Mouse (Mus musculus) layer of hippocampus, adult 2 months (tissue): ENCODE data around the gene Slc22a5. TPM values are rescaled to one million over a fixed set of nuclear protein-coding genes. Genes with fewer than 3 reads are reported as not detected.
A peak's percentile ranks its signal among the peaks of the same experiment; 100 is the strongest.
"Not testable (repeated sequence)": the region's sequence is repeated elsewhere in the genome, so short reads cannot be mapped to it uniquely, and the experiment has no call there.

Experiments
- DNase-seq, 2 experiments: peaks; one replicate each; pipeline ENCODE4 v3.0.0; 2022; ENCODE audit warnings: low spot score in 2 of 2
- H3K27ac ChIP-seq: fragments of 200-600 bp; 2 replicates; pipeline ENCODE4 v1.8.1; 2022
- H3K4me3 ChIP-seq: fragments of 200-600 bp; 2 replicates; pipeline ENCODE4 v1.8.1; 2022; ENCODE audit warnings: mild to moderate bottlenecking
- CTCF ChIP-seq: fragments of 200-600 bp; conservative IDR thresholded peaks from 2 replicates; pipeline ENCODE4 v1.8.1; 2022; ENCODE audit warnings: antibody characterized with exemption, mild to moderate bottlenecking, moderate library complexity
- long read RNA-seq, 2 experiments: library from polyadenylated mRNA; stranded (forward); transcript quantifications; one replicate each; pipeline ENCODE4 v2.0.0; 2021; ENCODE audit warnings: borderline mapping rate in 2 of 2
- total RNA-seq, 2 experiments: library from RNA; stranded (reverse); gene quantifications; 2 replicates each; pipeline ENCODE4 v1.2.3; 2021

Slc22a5 gene
- total RNA-seq = 10 to 100 TPM; 10.7 to 12.4 TPM
- long read RNA-seq, experiment 1, partial matches to known transcripts = 0 of 2 reads
- long read RNA-seq, experiment 1, other reads (novel, unspliced or antisense) = 1 of 2 reads
- long read RNA-seq, experiment 2, partial matches to known transcripts = 1 of 7 reads
- long read RNA-seq, experiment 2, other reads (novel, unspliced or antisense) = 2 of 7 reads

DNA sequence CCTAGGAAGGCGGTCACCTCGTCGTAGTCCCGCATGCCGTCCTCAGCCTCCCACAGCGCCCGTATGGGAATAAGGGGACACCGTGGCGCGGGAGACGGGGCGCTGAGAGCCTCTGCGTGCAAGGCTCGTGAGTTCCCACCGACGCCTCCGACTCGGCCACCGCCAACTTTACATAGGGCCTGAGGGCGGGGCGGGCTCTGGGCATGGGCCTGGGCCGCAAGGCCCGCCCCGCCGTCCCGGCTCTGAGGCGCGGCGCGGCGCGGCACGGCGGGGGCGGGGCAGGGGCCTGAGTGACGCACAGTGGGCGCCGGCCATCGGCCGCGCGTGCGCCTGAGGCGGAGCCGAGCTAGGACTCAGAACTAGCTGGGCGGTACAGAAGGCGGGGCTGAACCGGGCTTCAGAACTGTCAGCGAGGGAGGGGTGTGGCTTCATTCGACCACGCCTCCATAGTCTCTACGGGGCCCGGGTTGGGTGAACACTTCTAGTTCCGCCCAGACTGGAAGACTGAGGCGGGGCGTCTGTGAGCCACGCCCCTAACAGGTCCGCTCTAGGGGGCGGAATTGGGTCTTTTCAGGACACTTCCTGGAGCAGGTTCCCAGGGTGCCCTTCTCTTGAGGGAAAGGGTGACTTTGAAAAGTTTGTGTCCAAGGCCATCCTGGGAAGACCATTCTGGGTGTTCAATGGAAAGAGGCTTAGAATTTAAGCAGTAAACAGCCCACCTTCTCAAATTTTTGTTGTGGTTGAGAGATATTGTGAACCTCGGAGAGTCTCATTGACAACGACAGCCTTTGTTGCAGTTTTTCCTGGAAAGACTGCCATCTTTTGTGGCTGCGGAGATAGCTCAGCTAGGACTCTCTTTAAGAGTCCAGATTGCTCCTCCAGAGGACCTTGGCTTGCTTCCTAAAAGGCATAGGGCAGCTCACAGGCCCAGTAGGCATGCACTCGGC, at the start of gene Slc22a5:
TSS of gene Slc22a5 (minus strand) at position 156 of the 947 bp plus-strand sequence.
- Histone ChIP-seq H3K4me3 (peak within 1 kb of the TSS; percentile 85), H3K27ac (peak within 1 kb of the TSS; percentile 90)
- TF ChIP-seq CTCF = peak; percentile 40
- peak; percentile 98 to 99 for DNase-seq

DNA sequence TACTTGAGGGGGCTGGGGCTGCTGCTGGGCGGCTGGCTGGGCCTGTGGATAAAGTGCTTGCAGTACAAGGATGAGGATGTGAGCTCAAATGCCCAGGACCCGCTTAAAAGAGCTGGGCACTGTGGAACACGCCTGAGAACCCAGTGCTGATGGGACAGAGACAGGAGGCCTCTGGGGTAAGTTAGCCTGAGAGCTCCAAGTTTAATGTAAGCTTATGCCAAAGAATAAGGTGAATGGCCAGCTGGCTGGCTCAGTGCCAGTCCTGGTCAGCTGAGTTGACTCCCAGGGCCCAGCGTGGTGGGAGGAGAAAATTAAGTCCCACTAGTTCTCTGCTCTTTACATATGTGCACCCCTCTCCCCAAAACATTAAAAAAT, 40.5 kb upstream of the Slc22a5 start:
- not testable (repeated sequence) for H3K27ac ChIP-seq, H3K4me3 ChIP-seq, DNase-seq

DNA sequence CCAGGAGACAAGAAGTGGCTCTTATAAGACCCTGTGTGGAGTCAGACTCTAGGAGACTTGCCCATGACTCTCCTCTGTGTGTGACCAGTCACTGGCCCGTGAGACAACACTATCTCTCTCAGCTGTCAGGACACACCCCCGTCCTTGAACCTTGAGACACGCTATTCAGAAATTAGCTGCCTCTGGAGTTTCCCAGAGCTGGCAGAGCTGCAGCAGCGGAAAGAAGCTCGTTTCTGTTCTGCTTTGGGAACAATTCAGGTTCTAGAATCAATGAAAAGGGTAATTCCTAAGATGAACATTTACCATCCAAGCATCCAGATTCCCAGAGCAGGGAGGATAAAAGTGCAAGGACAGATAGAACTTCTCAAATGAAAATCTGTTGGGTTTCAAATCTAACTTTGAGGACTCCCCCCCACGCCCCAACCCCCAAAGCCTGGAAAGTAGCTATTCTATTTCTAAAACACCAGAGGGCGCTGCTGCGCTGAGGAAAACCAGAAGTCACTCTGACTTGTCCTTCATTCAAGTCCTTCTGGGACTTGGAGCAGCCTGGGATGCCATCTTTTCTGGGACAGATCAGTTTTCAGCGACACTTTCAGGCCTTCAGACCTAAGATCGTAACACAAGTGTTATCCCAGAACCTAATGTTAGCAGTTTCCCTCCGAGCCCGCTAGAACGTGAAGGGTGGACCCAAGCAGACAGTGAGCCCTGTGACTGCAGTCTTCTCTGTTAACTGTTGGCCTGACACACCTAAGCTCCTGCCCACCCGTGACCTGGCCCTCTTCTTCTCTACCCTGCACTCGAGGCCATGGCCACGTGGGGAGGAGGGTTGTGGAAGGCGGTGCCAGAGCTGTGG, 39.9 kb upstream of the Slc22a5 start:
- Histone ChIP-seq H3K27ac (no peak overlapping the region), H3K4me3 (no peak overlapping the region)
- DNase-seq = peak; percentile 25 to 70
- TF ChIP-seq CTCF = peak; percentile 81

DNA sequence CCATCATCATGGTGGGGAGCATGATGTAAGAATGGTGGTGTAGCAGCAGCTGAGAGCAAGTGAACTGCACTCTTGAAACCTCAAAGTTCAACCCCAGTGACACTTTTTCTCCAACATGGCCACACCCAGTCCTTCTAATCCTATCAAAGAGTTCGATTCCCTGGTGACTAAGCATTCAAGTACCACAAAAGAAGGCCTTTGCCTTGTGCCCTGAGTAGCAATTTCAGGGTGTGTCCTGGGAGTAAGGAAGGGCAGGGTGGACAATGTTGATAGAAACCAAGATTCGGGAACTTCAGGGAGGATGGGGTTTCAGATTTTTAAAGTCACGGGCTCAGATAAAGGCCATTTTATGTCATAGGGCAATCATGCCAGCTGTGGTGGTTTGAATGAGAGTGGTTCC, 38.3 kb upstream of the Slc22a5 start:
- no peak overlapping the region for H3K27ac ChIP-seq
- H3K4me3 ChIP-seq = no peak overlapping the region
- DNase-seq = no peak
- no peak for TF ChIP-seq CTCF

DNA sequence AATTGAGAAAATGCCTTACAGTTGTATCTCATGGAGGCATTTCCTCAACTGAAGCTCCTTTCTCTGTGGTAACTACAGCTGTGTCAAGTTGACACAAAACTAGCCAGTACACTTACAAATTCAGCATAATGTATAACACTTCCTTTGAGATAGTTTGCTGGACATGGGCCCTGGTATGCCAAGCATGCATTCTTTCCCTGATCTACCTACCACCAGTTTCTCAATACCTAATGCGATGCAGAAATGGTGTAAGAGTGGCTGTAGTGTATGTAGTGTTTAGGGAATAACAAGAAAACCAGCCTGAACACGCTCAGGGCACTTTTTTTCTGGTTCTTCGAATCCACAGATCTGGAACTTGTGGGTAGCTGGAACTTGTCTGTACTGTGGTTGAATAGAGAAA, 37.1 kb upstream of the Slc22a5 start:
- Histone ChIP-seq H3K27ac (no peak overlapping the region), H3K4me3 (no peak overlapping the region)
- TF ChIP-seq CTCF = no peak
- DNase-seq = no peak

DNA sequence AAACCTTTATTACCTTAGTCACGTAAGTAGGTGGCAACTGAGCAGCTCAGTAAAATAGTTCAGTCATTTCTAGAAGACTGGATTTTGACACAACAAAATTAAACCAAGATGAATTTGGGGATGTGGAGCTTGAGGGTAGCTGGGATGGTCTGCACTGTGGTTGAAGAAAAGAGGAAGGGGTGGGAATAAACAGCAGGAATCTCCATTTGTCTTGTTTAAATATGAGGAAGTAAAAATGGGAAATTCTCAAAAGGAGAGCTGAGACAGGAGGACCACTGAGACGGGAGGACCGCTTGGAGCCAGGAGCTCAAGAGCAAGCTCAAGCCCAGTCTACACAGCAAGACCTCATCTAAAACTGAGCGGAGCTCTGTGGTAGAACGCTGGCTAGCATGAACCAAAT, 34.8 kb upstream of the Slc22a5 start:
- no peak for TF ChIP-seq CTCF
- no peak for DNase-seq
- Histone ChIP-seq H3K4me3 (no peak overlapping the region), H3K27ac (no peak overlapping the region)

DNA sequence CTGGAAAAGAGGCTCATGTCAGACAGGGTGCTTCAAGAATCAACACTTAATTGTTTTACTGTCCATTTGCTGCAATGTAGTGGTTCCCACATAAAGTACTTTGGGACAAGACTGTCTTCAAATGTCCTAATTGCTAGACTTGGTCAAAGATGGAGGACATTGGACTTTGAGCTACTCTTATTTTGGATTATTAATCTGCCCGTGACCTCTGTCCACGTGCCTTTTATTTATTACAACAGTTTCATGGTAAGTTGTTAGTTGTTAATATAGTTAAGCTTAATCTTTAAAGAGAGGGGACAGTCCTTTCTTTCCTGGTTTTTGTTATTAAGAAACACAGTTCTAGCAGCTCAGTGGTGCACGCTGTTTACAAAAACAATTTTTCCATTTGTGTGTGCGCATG, 27.4 kb upstream of the Slc22a5 start:
- no peak for TF ChIP-seq CTCF
- Histone ChIP-seq H3K4me3 (no peak overlapping the region), H3K27ac (no peak overlapping the region)
- no peak for DNase-seq

DNA sequence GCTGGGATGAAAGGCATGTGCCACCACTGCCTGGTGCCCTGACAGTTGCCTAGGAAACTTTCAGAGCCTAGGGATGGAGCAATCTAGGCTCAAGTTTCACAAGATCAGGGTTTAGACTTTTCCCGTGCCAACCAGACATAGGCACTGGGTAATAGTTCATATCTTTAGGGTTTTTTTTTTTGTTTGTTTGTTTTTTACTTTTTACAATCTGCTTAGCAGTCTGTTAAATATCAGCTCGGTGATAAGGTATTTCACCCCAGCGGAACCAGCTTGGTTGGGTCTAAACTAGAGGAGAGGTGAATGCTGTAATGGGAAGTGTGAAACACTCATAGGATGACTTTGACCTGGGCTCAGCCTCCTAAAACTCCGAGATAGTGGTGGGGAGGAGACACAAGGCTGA, 19.6 kb upstream of the Slc22a5 start:
- DNase-seq = no peak
- Histone ChIP-seq H3K4me3 (no peak overlapping the region), H3K27ac (no peak overlapping the region)
- no peak for TF ChIP-seq CTCF

DNA sequence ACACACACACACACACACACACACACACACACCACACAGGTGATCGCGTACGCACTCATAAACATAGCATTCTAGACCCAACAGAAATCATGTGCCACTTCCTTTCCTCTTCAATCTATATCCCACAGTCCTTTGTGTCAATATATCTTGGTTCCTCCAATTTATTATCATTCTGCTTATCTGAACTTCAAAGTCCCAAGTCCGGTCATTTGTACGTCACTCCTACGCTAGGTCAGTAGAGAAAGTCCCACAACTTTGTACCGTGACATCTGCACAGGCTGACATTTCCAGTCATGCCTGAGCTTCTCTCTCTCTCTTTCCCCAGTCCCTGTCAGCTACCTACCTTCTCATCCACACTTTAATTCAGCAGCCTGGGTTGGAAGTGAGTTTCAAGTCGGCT, 17.2 kb upstream of the Slc22a5 start:
- no peak overlapping the region for H3K27ac ChIP-seq
- no peak overlapping the region for H3K4me3 ChIP-seq
- no peak for TF ChIP-seq CTCF
- DNase-seq = no peak

DNA sequence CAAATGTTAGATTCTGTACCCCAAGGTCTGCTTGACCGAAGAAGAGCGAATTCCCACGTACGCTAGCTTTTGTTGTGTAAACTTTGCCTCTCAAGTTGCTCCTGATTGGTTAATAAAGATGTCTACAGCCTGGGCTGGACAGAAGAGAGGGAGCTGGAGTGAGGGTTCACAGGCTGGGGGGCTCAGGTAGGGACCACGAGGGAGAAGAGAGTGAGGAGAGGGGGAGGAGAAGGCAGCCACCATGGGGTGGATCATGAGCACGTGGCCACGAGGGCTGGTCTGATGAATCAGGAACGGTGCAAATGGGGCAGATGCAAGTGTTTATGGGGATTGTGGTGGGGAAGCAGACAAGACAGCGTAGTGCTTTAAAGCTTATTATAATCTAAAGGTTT, 13.1 kb upstream of the Slc22a5 start:
- no peak for DNase-seq
- Histone ChIP-seq H3K27ac (no peak overlapping the region), H3K4me3 (no peak overlapping the region)
- no peak for TF ChIP-seq CTCF

DNA sequence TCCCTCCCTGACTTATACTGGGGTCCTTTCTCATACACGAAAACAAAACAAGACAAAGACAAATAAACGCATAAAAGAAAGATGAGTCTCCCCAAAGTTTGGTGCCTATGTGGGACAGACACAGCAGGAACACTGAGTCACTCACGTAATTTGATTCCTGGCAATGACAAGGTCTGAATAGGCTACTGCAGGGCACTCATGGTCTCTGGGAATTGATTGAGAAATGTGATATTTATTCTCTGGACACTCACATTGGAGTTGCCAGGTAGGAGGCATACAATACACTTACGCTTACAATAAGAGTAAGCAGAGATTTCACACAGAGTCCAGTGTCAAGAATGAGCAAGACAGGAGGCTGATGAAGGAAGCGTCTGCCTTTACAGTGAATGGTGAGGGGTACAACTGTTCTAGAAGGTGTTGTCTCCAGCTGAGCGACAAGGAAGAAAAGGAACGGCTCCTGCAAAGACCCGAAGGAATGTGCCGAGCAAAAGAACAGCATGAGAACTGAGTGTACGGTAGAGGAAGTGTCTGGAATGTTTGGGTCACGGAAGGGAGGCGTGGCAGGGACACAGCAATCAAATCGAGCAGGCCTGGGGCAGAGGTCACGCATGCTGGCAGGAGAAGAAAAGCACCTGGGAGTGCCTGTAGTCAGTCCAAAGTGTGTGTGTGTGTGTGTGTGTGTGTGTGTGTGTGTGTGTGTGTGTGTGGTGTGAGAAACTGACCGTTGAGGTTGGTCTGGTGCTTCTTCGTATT, 12.5 kb upstream of the Slc22a5 start:
- Histone ChIP-seq H3K4me3 (no peak overlapping the region), H3K27ac (no peak overlapping the region)
- no peak for DNase-seq
- no peak for TF ChIP-seq CTCF

DNA sequence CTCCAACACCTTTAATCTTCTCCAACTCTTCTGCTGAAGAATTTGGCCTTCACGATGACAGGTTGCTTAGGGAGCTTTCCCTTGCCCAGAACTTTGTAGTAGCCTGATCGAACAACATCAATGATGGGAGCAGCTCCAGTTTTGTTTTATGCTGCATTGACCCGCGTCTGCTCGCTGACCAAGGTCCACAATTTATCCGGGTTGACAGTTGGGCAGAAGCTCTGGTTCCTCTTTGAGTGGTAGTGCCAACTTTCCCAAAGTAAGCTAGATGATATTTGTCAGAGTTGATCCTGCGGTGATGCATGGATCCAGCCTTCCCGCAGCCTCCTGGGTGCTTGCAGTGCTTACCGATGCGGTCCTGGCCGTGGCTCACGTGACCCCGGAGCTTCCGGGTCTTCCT, 11.3 kb upstream of the Slc22a5 start:
- H3K4me3 ChIP-seq = no peak overlapping the region
- no peak for DNase-seq
- no peak overlapping the region for H3K27ac ChIP-seq
- no peak for TF ChIP-seq CTCF
